Mouse (Mus musculus): ENCODE measurements around the gene Rfng. TPM values are rescaled to one million over a fixed set of nuclear protein-coding genes. Genes with fewer than 3 reads are reported as not detected.

The Rfng gene
- total RNA-seq, 2 experiments from 2014 or later, result 9.9 to 10.0 TPM

- no peak for DNase-seq
These were observed 51.9 kb downstream of the Rfng start, which contains the start of gene Cbr2 for GRCm38 (mm10) chr11:120731858-120732680. Gene Cbr2, minus strand, starts transcription at chr11:120732114.

GRCm38 (mm10) chr11:120731395-120731794 is 52.6 kb downstream of the Rfng start:
- intact Hi-C loops (cut with DNase I), result no loop called here
- DNase-seq, result no peak

More at GRCm38 (mm10) chr11:120731858-120732680, 51.9 kb downstream of the Rfng start, which contains the start of gene Cbr2:
- intact Hi-C loops (cut with DNase I), result no loop called here

Other genes with a start within 250 kb of the Rfng start
- gene Mcrip1, start 234.5 kb downstream of the Rfng start, total RNA-seq (2021), result 10 to 100 TPM; 19.9 to 23.8 TPM
- gene Ppp1r27, start 233.1 kb downstream of the Rfng start, total RNA-seq (2021), result 100 to 1,000 TPM; 153 to 173 TPM
- gene P4hb, start 211.0 kb downstream of the Rfng start, total RNA-seq (2021), result 100 to 1,000 TPM; 174 to 203 TPM
- gene Arhgdia, start 202.6 kb downstream of the Rfng start, total RNA-seq (2021), result 10 to 100 TPM; 73.1 to 77.1 TPM
- gene Alyref, start 185.8 kb downstream of the Rfng start, total RNA-seq (2021), result 10 to 100 TPM; 36.1 to 41.5 TPM
- gene Anapc11, start 185.8 kb downstream of the Rfng start, total RNA-seq (2021), result 10 to 100 TPM; 44.0 to 50.5 TPM
- gene Npb, start 175.7 kb downstream of the Rfng start, total RNA-seq (2021), result not detected
- gene Pcyt2, start 166.3 kb downstream of the Rfng start, total RNA-seq (2021), result 10 to 100 TPM; 26.7 to 33.5 TPM
- 1 to 10 TPM; 4.5 TPM for gene Sirt7, start 159.0 kb downstream of the Rfng start, total RNA-seq (2021)
- gene Mafg, start 150.6 kb downstream of the Rfng start, total RNA-seq (2021), result 10 to 100 TPM; 48.3 to 53.7 TPM
- 1 to 10 TPM; 3.2 to 5.8 TPM for gene Pycr1, start 140.4 kb downstream of the Rfng start, total RNA-seq (2021)
- 100 to 1,000 TPM; 129 to 137 TPM for gene Myadml2, start 136.0 kb downstream of the Rfng start, total RNA-seq (2021)
- not detected for gene Notum, start 123.0 kb downstream of the Rfng start, total RNA-seq (2021)
- gene Aspscr1, start 111.2 kb downstream of the Rfng start, total RNA-seq (2021), result 10 to 100 TPM; 24.4 to 34.0 TPM
- 10 to 100 TPM; 23.2 to 27.0 TPM for gene Cenpx, start 70.5 kb downstream of the Rfng start, total RNA-seq (2021)
- 1 to 10 TPM; 3.7 to 4.1 TPM for gene Lrrc45, start 70.3 kb downstream of the Rfng start, total RNA-seq (2021)
- under 1 TPM; 0.84 to 0.92 TPM for gene Rac3, start 62.7 kb downstream of the Rfng start, total RNA-seq (2021)
- 1 to 10 TPM; 4.5 to 9.2 TPM for gene Dcxr, start 56.9 kb downstream of the Rfng start, total RNA-seq (2021)
- 10 to 100 TPM in 1 of 2 experiments, 1 to 10 TPM in 1; 9.2 to 15.8 TPM for gene Cbr2, start 52.1 kb downstream of the Rfng start, total RNA-seq (2021)
- 10 to 100 TPM; 29.5 to 31.9 TPM for gene Hmga1b, start 21.4 kb downstream of the Rfng start, total RNA-seq (2021)
- gene Gps1, start 65 bp upstream of the Rfng start, total RNA-seq (2021), result 10 to 100 TPM; 52.6 to 52.7 TPM
- gene Dus1l, start 12.2 kb upstream of the Rfng start, total RNA-seq (2021), result 10 to 100 TPM; 31.3 to 32.9 TPM
- 10 to 100 TPM; 12.5 to 20.0 TPM for gene Fasn, start 40.3 kb upstream of the Rfng start, total RNA-seq (2021)
- 1 to 10 TPM; 4.1 to 4.9 TPM for gene Ccdc57, start 148.7 kb upstream of the Rfng start, total RNA-seq (2021)
- gene Slc16a3, start 164.3 kb upstream of the Rfng start, total RNA-seq (2021), result 100 to 1,000 TPM; 365 to 521 TPM
- gene Csnk1d, start 207.1 kb upstream of the Rfng start, total RNA-seq (2021), result 10 to 100 TPM; 51.6 to 54.5 TPM

Data from gastrocnemius, postnatal 36 days (tissue).